Mouse (Mus musculus): ENCODE measurements around the gene Pcif1.
A peak's percentile ranks its signal among the peaks of the same experiment; 100 is the strongest.

DNA sequence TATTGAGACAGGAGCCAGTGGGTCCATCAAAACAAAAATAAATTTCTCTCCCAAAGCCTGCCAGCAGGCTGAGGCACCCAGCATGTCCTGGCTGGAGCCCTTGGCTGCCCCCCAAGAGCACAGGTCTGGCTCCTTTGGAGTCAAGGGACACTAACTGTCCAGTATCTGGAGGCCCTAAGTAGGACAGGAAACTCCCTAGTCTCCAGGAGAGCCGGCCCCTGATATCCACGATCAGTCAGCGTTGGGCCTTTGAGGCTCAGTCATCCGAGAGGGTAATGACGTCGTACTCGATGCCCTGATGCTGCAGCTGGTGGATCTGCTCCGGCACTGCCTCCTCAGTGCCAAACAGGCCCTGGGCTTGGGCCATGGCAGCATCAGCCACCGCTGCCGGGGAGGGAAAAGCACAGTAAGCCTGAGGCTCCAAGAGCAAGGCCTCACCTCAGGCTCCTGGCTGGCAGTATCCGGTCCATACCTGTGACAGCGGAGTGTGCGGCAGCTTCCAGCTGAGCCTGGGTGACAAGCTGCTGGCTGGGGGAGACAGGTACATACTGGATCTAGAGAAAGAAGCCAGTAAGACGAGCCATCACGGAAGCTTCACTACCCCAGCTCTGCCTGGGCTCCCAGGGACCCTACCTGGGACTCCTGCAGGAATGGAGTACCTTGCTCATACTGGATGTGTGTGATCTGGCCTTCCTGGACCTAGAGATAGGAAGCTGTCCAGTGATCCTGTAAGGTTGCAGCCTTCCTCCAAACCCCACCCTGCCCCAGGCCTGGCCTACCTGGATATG, 13.0 kb downstream of the Pcif1 start:
- TF ChIP-seq CTCF (IDR thresholded peaks at IDR 0.05; ENCODE audit: low read depth, low read length) (no peak), GATA1 (IDR thresholded peaks at IDR 0.05; ENCODE audit: borderline replicate concordance, low read length) (no peak), TAL1 (conservative IDR thresholded peaks at IDR 0.05; ENCODE audit: low read depth, low read length) (no peak), POLR2AphosphoS5 (IDR thresholded peaks at IDR 0.05; ENCODE audit: insufficient replicate concordance, low read depth, low read length) (0 out of 2 replicates have a peak, but pooled peaks have one; percentile 14), GATA2 (IDR thresholded peaks at IDR 0.05; ENCODE audit: borderline replicate concordance, low read depth, low read length) (no peak)

Measured in G1E (cell line).